Comparison of ENCODE assay signal across 9 mouse cellular contexts in the genomic region with DNA sequence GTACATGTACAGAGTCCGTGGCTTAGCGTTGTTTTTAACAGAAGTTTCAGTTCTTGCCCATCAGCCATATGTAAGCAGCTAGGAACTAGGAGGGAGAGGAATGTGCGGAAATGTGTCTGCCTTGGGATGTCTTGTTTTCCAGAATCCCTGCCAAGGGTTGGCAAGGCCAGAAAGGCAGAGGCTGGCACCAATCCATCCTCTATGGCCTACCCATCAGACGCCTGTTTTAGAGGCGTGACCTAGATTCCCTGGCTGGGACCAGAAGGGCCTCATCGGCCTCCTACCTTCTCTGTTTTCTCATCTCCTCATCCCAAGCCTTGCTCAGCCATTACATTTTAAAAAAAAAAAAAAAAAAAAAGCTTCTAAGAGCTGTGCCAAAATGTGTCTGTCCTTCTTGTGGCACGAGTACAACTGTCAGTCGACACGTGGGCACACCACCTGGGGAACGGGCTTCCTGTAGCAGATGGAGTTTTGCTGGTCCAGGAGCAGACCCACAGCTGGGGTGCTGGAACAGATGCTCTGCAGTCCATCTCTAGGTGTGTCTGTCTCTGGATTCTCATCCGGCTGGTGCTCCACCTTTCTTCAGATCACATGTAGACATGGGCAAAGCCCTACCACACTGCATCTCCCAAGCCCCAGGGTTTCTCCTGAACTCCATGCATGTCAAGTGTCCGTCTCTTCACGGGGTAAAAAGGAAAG.
DNase-seq lines count a peak whose midpoint lies in the region; ATAC-seq and TF ChIP-seq lines count a peak whose summit lies in the region.
"Had no signal": no experiment of that assay in that cellular context is flagged by ENCODE, and none has a peak within 500 bp of the region (broad histone marks: within the 10 kb centered on the region; RNA-seq: fewer than 3 reads in every experiment).

No protein-coding gene starts in this region.

- intact Hi-C loops in gastrocnemius, adult 2 months (cut with DNase I), result no loop called here

- no peak overlapping the region for H3K9ac ChIP-seq in liver, adult 2 months (ENCODE audit: low read depth, low read length)
- H3K9ac ChIP-seq in liver, embryonic 12.5 days, result no peak overlapping the region
- no peak overlapping the region for H3K9ac ChIP-seq in midbrain, embryonic 16.5 days (ENCODE audit: low read depth, low read length)
- H3K9ac ChIP-seq: embryonic facial prominence, embryonic 12.5 days had no signal

- H3K27ac ChIP-seq in liver, adult 2 months (replicated peaks; ENCODE audit: insufficient read depth, low read depth, low read length), result no peak overlapping the region
- H3K27ac ChIP-seq in liver, embryonic 12.5 days, result no peak overlapping the region
- H3K27ac ChIP-seq in gastrocnemius, adult 2 months, result no peak overlapping the region
- no peak overlapping the region for H3K27ac ChIP-seq in midbrain, embryonic 16.5 days (ENCODE audit: low read length)
- H3K27ac ChIP-seq: embryonic facial prominence, embryonic 12.5 days had no signal

- TF ChIP-seq POLR2A in liver, adult 2 months (IDR thresholded peaks at IDR 0.05; ENCODE audit: extremely low read depth, insufficient read depth, low read length), result no peak

- no peaks in the 10 kb centered on the region for H3K9me3 ChIP-seq in liver, embryonic 12.5 days (replicated peaks)
- H3K9me3 ChIP-seq in midbrain, embryonic 16.5 days (replicated peaks; ENCODE audit: control insufficient read depth, low read length, poor library complexity, severe bottlenecking), result no peaks in the 10 kb centered on the region
- H3K9me3 ChIP-seq: embryonic facial prominence, embryonic 12.5 days had no signal

- no peak overlapping the region for H3K4me3 ChIP-seq in liver, adult 2 months (ENCODE audit: insufficient read depth, low read depth, low read length)
- no peak overlapping the region for H3K4me3 ChIP-seq in liver, embryonic 12.5 days
- H3K4me3 ChIP-seq in gastrocnemius, adult 2 months, result no peak overlapping the region
- no peak overlapping the region for H3K4me3 ChIP-seq in midbrain, embryonic 16.5 days (ENCODE audit: low read depth, low read length)
- H3K4me3 ChIP-seq: embryonic facial prominence, embryonic 12.5 days had no signal

- TF ChIP-seq CTCF in liver, adult 2 months (IDR thresholded peaks at IDR 0.05; ENCODE audit: low read depth, low read length), result no peak
- TF ChIP-seq CTCF in gastrocnemius, adult 2 months (IDR thresholded peaks at IDR 0.05), result no peak

- peaks cover 1% of the 10 kb centered on the region; the same call in 1 of the 2 replicates for H3K36me3 ChIP-seq in liver, adult 2 months (ENCODE audit: control insufficient read depth, insufficient read depth, low read length)
- H3K36me3 ChIP-seq in liver, embryonic 12.5 days, result no peaks in the 10 kb centered on the region
- no peaks in the 10 kb centered on the region for H3K36me3 ChIP-seq in midbrain, embryonic 16.5 days (ENCODE audit: control insufficient read depth, insufficient read depth, low read length)
- H3K36me3 ChIP-seq: embryonic facial prominence, embryonic 12.5 days had no signal

- WGBS in liver, adult 2 months, result 74% methylated on average over 13 of the region's 13 CpGs
- WGBS in liver, embryonic 12.5 days (ENCODE audit: insufficient replicate concordance), result 86% methylated on average over 13 of the region's 13 CpGs
- 84% methylated on average over 13 of the region's 13 CpGs for WGBS in midbrain, embryonic 16.5 days

- ATAC-seq in liver, embryonic 12.5 days, result no peak
- ATAC-seq in cerebellum, adult (ENCODE audit: insufficient number of reproducible peaks, low FRiP score, low TSS enrichment), result peak; percentile 93
- peak; percentile 48; the same call in 1 of the 2 replicates for ATAC-seq in midbrain, embryonic 16.5 days

- peak; percentile 61 for DNase-seq in liver, adult 2 months (ENCODE audit: extremely low read depth, low read depth, low spot score)
- DNase-seq in gastrocnemius, adult 2 months, result peak; percentile 61
- DNase-seq in right cerebral cortex, postnatal 25 days, result no peak
- DNase-seq in right cerebral cortex, adult 18-20 months, result no peak
- DNase-seq in liver, result no peak

- no peaks in the 10 kb centered on the region; the same call in 1 of the 2 replicates for H3K79me2 ChIP-seq in liver, adult 2 months (ENCODE audit: control insufficient read depth, insufficient read depth, low read length)

- H3K27me3 ChIP-seq in liver, adult 2 months (ENCODE audit: control insufficient read depth, insufficient read depth, low read length), result no peaks in the 10 kb centered on the region
- H3K27me3 ChIP-seq in liver, embryonic 12.5 days (replicated peaks), result no peaks in the 10 kb centered on the region
- H3K27me3 ChIP-seq in midbrain, embryonic 16.5 days (ENCODE audit: control insufficient read depth, insufficient read depth, low read depth, low read length), result no peaks in the 10 kb centered on the region
- H3K27me3 ChIP-seq: embryonic facial prominence, embryonic 12.5 days had no signal

- H3K4me1 ChIP-seq in liver, adult 2 months (ENCODE audit: control insufficient read depth, insufficient read depth, low read length), result no peaks in the 10 kb centered on the region
- no peaks in the 10 kb centered on the region for H3K4me1 ChIP-seq in liver, embryonic 12.5 days
- H3K4me1 ChIP-seq in midbrain, embryonic 16.5 days (ENCODE audit: control insufficient read depth, insufficient read depth, low read length), result peaks cover under 1% of the 10 kb centered on the region; the same call in 1 of the 2 replicates

- no peak overlapping the region for H3K4me2 ChIP-seq in liver, embryonic 12.5 days
- H3K4me2 ChIP-seq in midbrain, embryonic 16.5 days (ENCODE audit: low read length), result no peak overlapping the region
- H3K4me2 ChIP-seq: embryonic facial prominence, embryonic 12.5 days had no signal

Comparison
In these comparisons a context has a peak if more than half of its experiments do, and no peak if none do; other contexts are left out.
1. DNase-seq: peak in liver, adult 2 months (single experiment) and gastrocnemius, adult 2 months (single experiment); none in right cerebral cortex, postnatal 25 days (single experiment), right cerebral cortex, adult 18-20 months (single experiment) and liver (single experiment).